Mouse (Mus musculus): ENCODE measurements at regions not wholly inside any gene's neighbourhood (a gene's known extent, or its start where the extent isn't known, plus 50 kb on each side); places are given as distances from the start of the nearest gene placed in this dataset.
"Not testable (repeated sequence)": the region's sequence is repeated elsewhere in the genome, so short reads cannot be mapped to it uniquely, and the experiment has no call there.

GRCm38 (mm10) chr11:22457220-22457619 is 54.7 kb upstream of the Tmem17 start:
- Histone ChIP-seq H3K27me3 (replicated peaks; ENCODE audit: control insufficient read depth, insufficient read depth, low read length) (no peaks in the 10 kb centered on the region), H3K4me3 (ENCODE audit: low read depth, low read length) (no peak overlapping the region), H3K4me1 (ENCODE audit: control insufficient read depth, insufficient read depth, low read length) (no peaks in the 10 kb centered on the region), H3K27ac (replicated peaks; ENCODE audit: low read depth, low read length) (no peak overlapping the region), H3K4me2 (ENCODE audit: low read depth, low read length) (no peak overlapping the region), H3K9me3 (ENCODE audit: control insufficient read depth, low read length) (no peaks in the 10 kb centered on the region), H3K9ac (ENCODE audit: low read depth, low read length) (no peak overlapping the region), H3K36me3 (ENCODE audit: control insufficient read depth, insufficient read depth, low read length) (no peaks in the 10 kb centered on the region)
- WGBS = 84% methylated on average over 2 of the region's 2 CpGs
- no peak for ATAC-seq (ENCODE audit: low read depth)
- no peak for DNase-seq (ENCODE audit: low spot score)

GRCm38 (mm10) chr11:22458951-22459703 is 52.8 kb upstream of the Tmem17 start:
- Histone ChIP-seq H3K4me1 (ENCODE audit: control insufficient read depth, insufficient read depth, low read length) (no peaks in the 10 kb centered on the region), H3K27me3 (replicated peaks; ENCODE audit: control insufficient read depth, insufficient read depth, low read length) (no peaks in the 10 kb centered on the region), H3K4me2 (ENCODE audit: low read depth, low read length) (no peak overlapping the region), H3K9me3 (ENCODE audit: control insufficient read depth, low read length) (no peaks in the 10 kb centered on the region), H3K9ac (ENCODE audit: low read depth, low read length) (no peak overlapping the region), H3K4me3 (ENCODE audit: low read depth, low read length) (no peak overlapping the region), H3K36me3 (ENCODE audit: control insufficient read depth, insufficient read depth, low read length) (no peaks in the 10 kb centered on the region), H3K27ac (replicated peaks; ENCODE audit: low read depth, low read length) (no peak overlapping the region)
- 75% methylated on average over 5 of the region's 5 CpGs for WGBS
- DNase-seq (ENCODE audit: low spot score) = no peak
- ATAC-seq (ENCODE audit: low read depth) = no peak

- not testable (repeated sequence) for H3K27ac ChIP-seq (replicated peaks; ENCODE audit: low read depth, low read length); ATAC-seq (ENCODE audit: low read depth); H3K9me3 ChIP-seq (ENCODE audit: control insufficient read depth, low read length); H3K4me2 ChIP-seq (ENCODE audit: low read depth, low read length); DNase-seq (ENCODE audit: low spot score); H3K27me3 ChIP-seq (replicated peaks; ENCODE audit: control insufficient read depth, insufficient read depth, low read length); H3K4me3 ChIP-seq (ENCODE audit: low read depth, low read length); H3K9ac ChIP-seq (ENCODE audit: low read depth, low read length); H3K4me1 ChIP-seq (ENCODE audit: control insufficient read depth, insufficient read depth, low read length); H3K36me3 ChIP-seq (ENCODE audit: control insufficient read depth, insufficient read depth, low read length)
- WGBS = 73% methylated on average over 8 of the region's 8 CpGs
These were observed 50.7 kb upstream of the Tmem17 start for GRCm38 (mm10) chr11:22461019-22461735.

Measured in embryonic facial prominence, embryonic 14.5 days (tissue).